In genomic region chr8:120504251-120505081, GRCm38 (mm10) we compare ENCODE assay signal across 8 mouse cellular contexts.
DNase-seq lines count a peak whose midpoint lies in the region; ATAC-seq and TF ChIP-seq lines count a peak whose summit lies in the region.

No protein-coding gene starts in this region.

- peaks cover 27% of the 10 kb centered on the region for H3K27me3 ChIP-seq in G1E (ENCODE audit: insufficient read depth, low read length)
- H3K27me3 ChIP-seq in forebrain, embryonic 10.5 days (ENCODE audit: poor library complexity, severe bottlenecking): peaks cover 80% of the 10 kb centered on the region
- H3K27me3 ChIP-seq in midbrain, embryonic 14.5 days (ENCODE audit: control insufficient read depth, insufficient read depth, low read length): no peaks in the 10 kb centered on the region

- H3K9me3 ChIP-seq in G1E (replicated peaks): no peaks in the 10 kb centered on the region
- no peaks in the 10 kb centered on the region for H3K9me3 ChIP-seq in forebrain, embryonic 10.5 days
- no peaks in the 10 kb centered on the region for H3K9me3 ChIP-seq in midbrain, embryonic 14.5 days (ENCODE audit: control insufficient read depth, low read length)

- H3K36me3 ChIP-seq in G1E (replicated peaks): peaks cover 63% of the 10 kb centered on the region
- no peaks in the 10 kb centered on the region for H3K36me3 ChIP-seq in forebrain, embryonic 10.5 days (replicated peaks)
- H3K36me3 ChIP-seq in midbrain, embryonic 14.5 days (ENCODE audit: control insufficient read depth, insufficient read depth, low read length): no peaks in the 10 kb centered on the region

- WGBS in forebrain, embryonic 10.5 days: 7% methylated on average over 20 of the region's 20 CpGs
- 4% methylated on average over 20 of the region's 20 CpGs for WGBS in midbrain, embryonic 14.5 days

- ATAC-seq in G1E (ENCODE audit: extremely low read depth, insufficient number of reproducible peaks, low FRiP score, poor library complexity, severe bottlenecking): no peak
- ATAC-seq in midbrain, embryonic 14.5 days (ENCODE audit: low FRiP score, low TSS enrichment): peak; percentile 38; the same call in 1 of the 2 replicates
- no peak for ATAC-seq in CD4-positive, CD25-positive, alpha-beta regulatory T cell, adult 4 months

- peak overlapping the region; percentile 82 for H3K27ac ChIP-seq in forebrain, embryonic 10.5 days
- H3K27ac ChIP-seq in midbrain, embryonic 14.5 days (replicated peaks; ENCODE audit: low read depth, low read length): peak overlapping the region; percentile 90

- no peak for TF ChIP-seq CTCF in G1E (IDR thresholded peaks at IDR 0.05; ENCODE audit: low read depth, low read length)

- H3K4me1 ChIP-seq in G1E (ENCODE audit: insufficient read depth, low read depth, low read length): peaks cover 94% of the 10 kb centered on the region
- peaks cover 100% of the 10 kb centered on the region for H3K4me1 ChIP-seq in forebrain, embryonic 10.5 days
- peaks cover 86% of the 10 kb centered on the region for H3K4me1 ChIP-seq in midbrain, embryonic 14.5 days (ENCODE audit: control insufficient read depth, insufficient read depth, low read length)

- peak overlapping the region; percentile 4 for H3K9ac ChIP-seq in midbrain, embryonic 14.5 days (replicated peaks; ENCODE audit: low read length)

- intact Hi-C loops in heart, postnatal 14 days (cut with DNase I): no loop called here

- H3K4me3 ChIP-seq in G1E (ENCODE audit: low read depth, low read length): peak overlapping the region; percentile 66
- peak overlapping the region; percentile 46 for H3K4me3 ChIP-seq in forebrain, embryonic 10.5 days
- H3K4me3 ChIP-seq in midbrain, embryonic 14.5 days (replicated peaks; ENCODE audit: low read depth, low read length): peak overlapping the region; percentile 9; the same call in 1 of the 2 replicates

- peak; percentile 62 for DNase-seq in G1E (ENCODE audit: low spot score)
- peak; percentile 85 to 89 for DNase-seq in adrenal gland, postnatal 36 days
- DNase-seq in forebrain, embryonic 10.5 days (ENCODE audit: extremely low spot score, low spot score): no peak
- DNase-seq in heart, postnatal 14 days: peak; percentile 62 to 77
- peak; percentile 84 to 90 for DNase-seq in kidney, postnatal 36 days
- DNase-seq in midbrain, embryonic 14.5 days: no peak
- no peak for DNase-seq in spleen, adult 12 weeks (ENCODE audit: low spot score)

- H3K4me2 ChIP-seq in midbrain, embryonic 14.5 days (ENCODE audit: low read length): peak overlapping the region; percentile 57

Comparison
In these comparisons a context has a peak if more than half of its experiments do, and no peak if none do; other contexts are left out.
1. DNase-seq: peak in G1E (single experiment), adrenal gland, postnatal 36 days (2 of 2), heart, postnatal 14 days (2 of 2) and kidney, postnatal 36 days (2 of 2); none in forebrain, embryonic 10.5 days (single experiment), midbrain, embryonic 14.5 days (single experiment) and spleen, adult 12 weeks (single experiment).
2. H3K4me3 ChIP-seq: peak in every context shown above with its lines; median percentile 66 in G1E; 46 in forebrain, embryonic 10.5 days; 9 in midbrain, embryonic 14.5 days.